Mouse (Mus musculus): Measurements from ENCODE around the gene Gm13285. TPM values are rescaled to one million over a fixed set of nuclear protein-coding genes. Genes with fewer than 3 reads are reported as not detected.

The Gm13285 gene
- total RNA-seq, 1 experiment from 2014 or later = not detected

Other genes starting within 250 kb of the Gm13285 start
- not detected in 2 replicates for gene Ifna15, start 241.4 kb upstream of the Gm13285 start, total RNA-seq (2017)
- gene Ifna14, start 227.9 kb upstream of the Gm13285 start, total RNA-seq (2017) = not detected in 2 replicates
- not detected in 2 replicates for gene Ifna9, start 207.3 kb upstream of the Gm13285 start, total RNA-seq (2017)
- not detected in 2 replicates for gene Ifna12, start 196.3 kb upstream of the Gm13285 start, total RNA-seq (2017)
- not detected in 2 replicates for gene C87499, start 165.3 kb upstream of the Gm13285 start, total RNA-seq (2017)
- not detected in 2 replicates for gene Ifna13, start 155.2 kb upstream of the Gm13285 start, total RNA-seq (2017)
- gene Ifna16, start 122.7 kb upstream of the Gm13285 start, total RNA-seq (2017) = not detected in 2 replicates
- not detected in 2 replicates for gene Ifna2, start 115.8 kb upstream of the Gm13285 start, total RNA-seq (2017)
- not detected in 2 replicates for gene Ifnab, start 108.3 kb upstream of the Gm13285 start, total RNA-seq (2017)
- gene Gm26566, start 77.9 kb upstream of the Gm13285 start, total RNA-seq (2017) = 0.93 TPM in 1 of 2 replicates, not detected in the other
- gene Klhl9, start 77.2 kb upstream of the Gm13285 start, total RNA-seq (2017) = 45.5 and 48.4 TPM in 2 replicates
- gene Gm13271, start 44.8 kb upstream of the Gm13285 start, total RNA-seq (2017) = not detected in 2 replicates
- gene Gm13283, start 39.5 kb upstream of the Gm13285 start, total RNA-seq (2017) = 0.35 TPM in 1 of 2 replicates, not detected in the other
- not detected in 2 replicates for gene Gm13290, start 25.8 kb upstream of the Gm13285 start, total RNA-seq (2017)
- not detected in 2 replicates for gene Gm13289, start 22.7 kb upstream of the Gm13285 start, total RNA-seq (2017)
- not detected in 2 replicates for gene Gm13272, start 19.8 kb upstream of the Gm13285 start, total RNA-seq (2017)
- not detected in 2 replicates for gene Ifnz, start 17.5 kb upstream of the Gm13285 start, total RNA-seq (2017)
- not detected in 2 replicates for gene Gm13276, start 14.0 kb upstream of the Gm13285 start, total RNA-seq (2017)
- gene Gm13277, start 11.0 kb upstream of the Gm13285 start, total RNA-seq (2017) = not detected in 2 replicates
- not detected in 2 replicates for gene Gm13278, start 8.1 kb upstream of the Gm13285 start, total RNA-seq (2017)
- gene Gm13275, start 5.2 kb upstream of the Gm13285 start, total RNA-seq (2017) = not detected in 2 replicates
- gene Gm13279, start 2.3 kb upstream of the Gm13285 start, total RNA-seq (2017) = not detected in 2 replicates
- not detected in 2 replicates for gene Gm13287, start 3.6 kb downstream of the Gm13285 start, total RNA-seq (2017)
- not detected in 2 replicates for gene Gm13288, start 5.9 kb downstream of the Gm13285 start, total RNA-seq (2017)
- gene Ifna7, start 16.6 kb downstream of the Gm13285 start, total RNA-seq (2017) = not detected in 2 replicates
- gene Ifna11, start 20.3 kb downstream of the Gm13285 start, total RNA-seq (2017) = not detected in 2 replicates
- gene Ifna6, start 27.8 kb downstream of the Gm13285 start, total RNA-seq (2017) = not detected in 2 replicates
- gene Ifna5, start 35.9 kb downstream of the Gm13285 start, total RNA-seq (2017) = not detected in 2 replicates
- not detected in 2 replicates for gene Ifna4, start 42.2 kb downstream of the Gm13285 start, total RNA-seq (2017)
- not detected in 2 replicates for gene Ifna1, start 50.4 kb downstream of the Gm13285 start, total RNA-seq (2017)
- gene Ifne, start 80.5 kb downstream of the Gm13285 start, total RNA-seq (2017) = not detected in 2 replicates

Data from neutrophil, adult 5-6 weeks (primary cell).